Mouse (Mus musculus): ENCODE data around the gene Dlg3.

DNA sequence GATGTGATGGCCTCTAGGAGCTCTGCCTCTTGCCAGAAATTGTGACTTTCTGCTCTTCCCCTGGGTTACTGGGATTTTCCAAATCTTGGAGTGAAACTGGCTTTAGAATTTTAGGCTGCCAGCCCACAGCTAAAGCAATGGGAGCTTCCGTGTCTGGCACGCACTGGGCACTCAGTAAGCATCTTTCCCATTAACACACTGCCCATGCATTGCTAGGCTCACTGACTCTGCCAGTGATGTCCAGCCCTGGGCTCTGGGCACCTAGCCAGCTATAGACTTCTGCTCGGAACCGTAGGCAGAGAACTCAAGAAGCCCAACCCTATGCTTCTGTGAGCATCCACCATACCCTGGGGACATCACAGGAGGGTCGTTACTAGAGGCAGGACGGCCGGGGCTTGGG, 48.2 kb downstream of the Dlg3 start:
- TF ChIP-seq CTCF (IDR thresholded peaks at IDR 0.05; ENCODE audit: low read depth) (no peak), EP300 (IDR thresholded peaks at IDR 0.05; ENCODE audit: low read depth) (no peak)

Data from liver, embryonic 14.5 days (tissue).